Mouse (Mus musculus) embryonic facial prominence, embryonic 12.5 days (tissue): ENCODE measurements at regions not wholly inside any gene's neighbourhood (a gene's known extent, or its start where the extent isn't known, plus 50 kb on each side); places are given as distances from the start of the nearest gene placed in this dataset.

Source experiments
- ATAC-seq: fragments of 200-750 bp; cut with Nextera tagmentation; 2 replicates; pipeline ENCODE4 v1.8.0; 2017; ENCODE audit not compliant: insufficient number of reproducible peaks, insufficient read depth, low FRiP score, low TSS enrichment
- H3K27ac ChIP-seq: fragments of 300-500 bp; sonication (generic); 2 replicates; pipeline ENCODE4 v1.5.1; 2016; ENCODE audit warnings: mild to moderate bottlenecking
- H3K27me3 ChIP-seq: fragments of 300-500 bp; sonication (generic); 2 replicates; pipeline ENCODE4 v1.6.1; 2016; ENCODE audit warnings: mild to moderate bottlenecking, moderate library complexity
- H3K36me3 ChIP-seq: fragments of 300-500 bp; sonication (generic); 2 replicates; pipeline ENCODE4 v1.6.1; 2016; ENCODE audit warnings: mild to moderate bottlenecking
- H3K4me1 ChIP-seq: fragments of 300-500 bp; sonication (generic); 2 replicates; pipeline ENCODE4 v1.6.1; 2016
- H3K4me2 ChIP-seq: fragments of 300-500 bp; sonication (generic); replicated peaks from 2 replicates; pipeline ENCODE4 v1.6.1; 2016; ENCODE audit warnings: mild to moderate bottlenecking, moderate library complexity
- H3K4me3 ChIP-seq: fragments of 300-500 bp; sonication (generic); 2 replicates; pipeline ENCODE4 v1.5.1; 2016; ENCODE audit warnings: mild to moderate bottlenecking
- H3K9ac ChIP-seq: fragments of 300-500 bp; sonication (generic); 2 replicates; pipeline ENCODE4 v1.6.1; 2016; ENCODE audit warnings: mild to moderate bottlenecking, moderate library complexity
- H3K9me3 ChIP-seq: fragments of 300-500 bp; sonication (generic); 2 replicates; pipeline ENCODE4 v1.6.1; 2016; ENCODE audit warnings: mild to moderate bottlenecking, moderate library complexity
- WGBS: fragments of 180-500 bp; shearing (Covaris S2); methylation state at CpG from one replicate; pipeline ENCODE4 v1.1.7; 2016; 5-methylcytosine and 5-hydroxymethylcytosine counted together

DNA sequence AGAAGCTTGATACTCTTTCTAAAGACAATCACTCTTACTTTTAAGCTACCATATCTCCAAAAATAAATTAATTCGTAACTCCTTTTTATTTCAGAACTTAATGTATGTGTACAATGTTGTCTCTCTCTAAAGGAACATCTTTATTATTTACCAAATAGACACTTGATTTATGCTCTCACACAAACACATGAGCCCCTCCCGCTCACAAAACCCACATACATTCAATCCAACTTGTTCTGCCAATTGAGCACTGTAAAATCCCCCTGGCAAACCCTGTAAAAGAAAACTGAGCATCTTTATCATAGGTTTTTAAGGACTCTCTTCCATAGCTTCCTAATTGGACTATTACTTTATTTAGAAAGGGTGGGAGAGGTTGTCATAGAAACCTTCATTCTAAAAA lies 812.5 kb downstream of the Phf3 start:
- Histone ChIP-seq H3K9ac (no peak overlapping the region), H3K9me3 (no peaks in the 10 kb centered on the region), H3K4me3 (no peak overlapping the region), H3K27ac (no peak overlapping the region), H3K4me1 (no peaks in the 10 kb centered on the region), H3K36me3 (no peaks in the 10 kb centered on the region), H3K27me3 (no peaks in the 10 kb centered on the region), H3K4me2 (no peak overlapping the region)
- no peak for ATAC-seq
- 88% methylated on average over 2 of the region's 2 CpGs for WGBS

DNA sequence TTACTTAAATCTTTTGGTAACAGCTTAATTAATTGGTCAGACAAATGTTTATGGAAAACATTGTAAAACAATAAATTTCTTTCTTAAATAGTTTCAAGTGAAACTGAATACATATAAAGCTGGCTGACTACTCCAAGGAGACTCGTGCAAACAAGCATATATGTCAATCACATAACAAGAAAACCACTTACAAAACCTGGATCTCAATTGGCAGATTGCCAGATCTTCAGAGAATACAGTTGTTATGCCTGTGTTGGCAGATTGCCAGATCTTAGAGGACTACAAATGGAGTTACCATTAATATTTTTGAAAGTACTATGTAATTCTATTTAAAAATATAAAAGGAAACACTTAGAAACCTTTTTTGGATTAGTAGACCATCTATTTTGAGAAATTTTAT lies 812.9 kb downstream of the Phf3 start:
- WGBS: 7% methylated on average over 1 of the region's 1 CpGs
- H3K4me1 ChIP-seq: no peaks in the 10 kb centered on the region
- ATAC-seq: peak; percentile 86
- H3K4me3 ChIP-seq: no peak overlapping the region
- no peak overlapping the region for H3K4me2 ChIP-seq
- no peaks in the 10 kb centered on the region for H3K27me3 ChIP-seq
- no peak overlapping the region for H3K9ac ChIP-seq
- no peaks in the 10 kb centered on the region for H3K9me3 ChIP-seq
- no peaks in the 10 kb centered on the region for H3K36me3 ChIP-seq
- H3K27ac ChIP-seq: no peak overlapping the region

DNA sequence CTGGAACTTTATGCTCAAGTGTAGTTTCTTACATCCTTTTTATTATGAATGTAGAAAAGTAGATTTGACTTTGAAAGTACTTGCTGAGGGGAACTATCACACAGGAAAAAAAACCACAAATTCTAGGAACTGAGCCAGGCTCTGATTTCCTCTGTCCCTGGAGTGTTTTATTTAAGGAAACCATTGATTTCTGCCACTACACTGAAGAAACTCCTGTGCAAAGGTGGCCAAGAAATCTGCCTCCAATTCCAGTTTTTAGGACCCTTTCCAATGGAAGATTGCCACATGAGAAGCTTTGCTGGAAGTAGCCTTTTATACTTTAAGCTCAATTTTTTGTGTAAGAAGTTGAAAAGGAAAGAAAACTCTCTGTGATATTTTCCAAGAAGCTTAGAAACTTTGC lies 856.1 kb downstream of the Phf3 start:
- Histone ChIP-seq H3K9me3 (no peaks in the 10 kb centered on the region), H3K4me3 (no peak overlapping the region), H3K4me1 (no peaks in the 10 kb centered on the region), H3K4me2 (no peak overlapping the region), H3K36me3 (no peaks in the 10 kb centered on the region), H3K9ac (no peak overlapping the region), H3K27ac (no peak overlapping the region), H3K27me3 (no peaks in the 10 kb centered on the region)
- no peak for ATAC-seq

DNA sequence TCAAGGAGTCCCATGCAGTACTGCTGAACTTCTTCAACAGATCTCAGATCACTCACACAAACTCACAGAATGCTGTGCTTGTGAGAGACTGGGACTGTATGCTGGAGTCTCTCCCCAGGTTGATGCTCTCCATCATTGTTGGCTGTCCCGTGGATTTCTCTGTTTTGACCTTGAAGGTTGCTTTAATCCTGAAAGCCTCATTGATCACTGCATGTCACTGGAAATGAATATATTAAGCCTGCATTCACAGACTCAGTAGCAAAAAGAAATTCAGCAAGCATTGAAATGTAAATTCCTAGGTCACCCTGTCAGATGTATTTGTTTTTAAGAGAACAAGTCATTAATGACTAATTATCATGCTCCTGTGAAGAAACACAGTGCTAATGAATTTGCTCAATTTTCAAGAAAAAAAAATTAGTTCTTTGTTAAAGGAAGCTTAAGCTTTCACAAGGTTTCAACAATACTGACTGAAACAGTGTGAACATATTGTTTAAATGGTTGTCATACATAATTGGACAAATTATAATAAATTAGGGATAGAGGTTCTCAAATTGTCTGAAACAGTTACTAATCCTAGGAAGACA lies 864.9 kb downstream of the Phf3 start:
- no peak overlapping the region for H3K4me3 ChIP-seq
- no peak overlapping the region for H3K4me2 ChIP-seq
- H3K27ac ChIP-seq: no peak overlapping the region
- H3K4me1 ChIP-seq: no peaks in the 10 kb centered on the region
- no peaks in the 10 kb centered on the region for H3K9me3 ChIP-seq
- no peak for ATAC-seq
- H3K9ac ChIP-seq: no peak overlapping the region
- no peaks in the 10 kb centered on the region for H3K27me3 ChIP-seq
- 55% methylated on average over 1 of the region's 1 CpGs for WGBS
- H3K36me3 ChIP-seq: no peaks in the 10 kb centered on the region
